8 mouse cellular contexts compared by ENCODE assay signal in genomic region chr6:127265901-127266812, GRCm38 (mm10).
A peak's percentile ranks its signal among the peaks of the same experiment; 100 is the strongest.
DNase-seq lines count a peak whose midpoint lies in the region; ATAC-seq lines count a peak whose summit lies in the region.

No protein-coding gene starts in this region.

- no peaks in the 10 kb centered on the region for H3K36me3 ChIP-seq in hindbrain, embryonic 15.5 days

- peak; percentile 75 for ATAC-seq in hindbrain, embryonic 15.5 days (ENCODE audit: low FRiP score, low read depth)

- WGBS in hindbrain, embryonic 15.5 days = 16% methylated on average over 21 of the region's 21 CpGs

- peak overlapping the region; percentile 47 for H3K27ac ChIP-seq in hindbrain, embryonic 15.5 days (replicated peaks)

- DNase-seq in T-cell, adult 2 months (ENCODE audit: low spot score) = peak; percentile 53
- peak; percentile 69 to 83 for DNase-seq in cerebellum, postnatal 25 days
- peak; percentile 50 for DNase-seq in gastrocnemius, adult 18-20 months (ENCODE audit: low spot score)
- peak; percentile 43 to 60 for DNase-seq in layer of hippocampus, postnatal 36 days
- peak; percentile 88 for DNase-seq in lung, postnatal 14 days
- peak; percentile 48 for DNase-seq in ovary, postnatal 14 days (ENCODE audit: low spot score)
- DNase-seq in thymus, postnatal 25 days = peak; percentile 53

- H3K9ac ChIP-seq in hindbrain, embryonic 15.5 days = peak overlapping the region; percentile 30; the same call in 1 of the 2 replicates

- H3K4me2 ChIP-seq in hindbrain, embryonic 15.5 days = peak overlapping the region; percentile 58

- no peaks in the 10 kb centered on the region for H3K9me3 ChIP-seq in hindbrain, embryonic 15.5 days

- H3K4me1 ChIP-seq in hindbrain, embryonic 15.5 days (replicated peaks) = peaks cover 7% of the 10 kb centered on the region

- 0 out of 2 replicates have a peak, but pooled peaks cover 3% of the 10 kb centered on the region for H3K27me3 ChIP-seq in hindbrain, embryonic 15.5 days

- peak overlapping the region; percentile 31 for H3K4me3 ChIP-seq in hindbrain, embryonic 15.5 days

Comparison
In these comparisons a context has a peak if more than half of its experiments do, and no peak if none do; other contexts are left out.
1. Peak in every context shown above with its lines: DNase-seq, ATAC-seq, H3K4me3 ChIP-seq and H3K27ac ChIP-seq.